Mouse (Mus musculus): ENCODE data around the gene S100a2. TPM values are rescaled to one million over a fixed set of nuclear protein-coding genes. Genes with fewer than 3 reads are reported as not detected.

The S100a2 gene
- polyA plus RNA-seq, 1 experiment, result not detected

DNA sequence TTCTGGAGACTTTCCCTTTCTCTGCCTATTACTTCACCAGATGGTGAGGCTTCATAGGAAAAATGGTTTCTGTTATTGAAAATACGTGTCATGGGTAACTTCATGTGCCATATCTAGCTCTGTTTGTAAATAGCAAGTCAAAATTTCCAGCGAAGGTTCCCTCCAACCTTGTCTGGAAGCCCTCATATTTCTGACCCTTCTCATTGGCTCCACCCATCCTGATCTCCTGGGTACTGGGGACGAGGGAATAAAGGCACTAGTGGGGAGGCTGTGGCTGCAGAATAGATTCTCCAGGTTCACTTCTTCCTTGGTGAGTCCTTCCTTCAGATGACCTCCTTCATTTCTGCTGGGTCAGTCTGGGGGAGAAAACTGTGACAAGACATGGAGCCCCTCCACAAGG lies 18.2 kb downstream of the S100a2 start, which contains the start of gene S100a5:
TSS of gene S100a5 (plus strand) at position 301 of the 400 bp plus-strand sequence.
- Histone ChIP-seq H3K79me2 (ENCODE audit: control insufficient read depth, insufficient read depth) (peaks cover 38% of the 10 kb centered on the region), H3K36me3 (ENCODE audit: control insufficient read depth, insufficient read depth) (peaks cover 23% of the 10 kb centered on the region), H3ac (ENCODE audit: control insufficient read depth, insufficient read length, low read depth) (no peak within 1 kb of the TSS), H3K27me3 (ENCODE audit: control insufficient read depth, insufficient read depth, insufficient read length) (no peaks in the 10 kb centered on the region), H3K79me3 (ENCODE audit: low read depth) (peaks cover 29% of the 10 kb centered on the region), H3K4me3 (ENCODE audit: insufficient read depth, poor library complexity, severe bottlenecking) (no peak within 1 kb of the TSS)
- no peak for TF ChIP-seq MYOD1 (IDR thresholded peaks at IDR 0.05; ENCODE audit: control insufficient read depth, insufficient read length, low read depth)
- TF ChIP-seq FOSL1 (IDR thresholded peaks at IDR 0.05; ENCODE audit: insufficient read depth, low read length, poor library complexity, severe bottlenecking), result no peak
- TF ChIP-seq MYOG (IDR thresholded peaks at IDR 0.05; ENCODE audit: control insufficient read depth, extremely low read depth, insufficient read length), result no peak
- no peak for TF ChIP-seq CEBPB (IDR thresholded peaks at IDR 0.05; ENCODE audit: low read depth)
- no peak for TF ChIP-seq MAX (IDR thresholded peaks at IDR 0.05)
- no peak for TF ChIP-seq CTCF (IDR thresholded peaks at IDR 0.05; ENCODE audit: control insufficient read depth, insufficient read depth, insufficient read length)
- TF ChIP-seq USF1 (IDR thresholded peaks at IDR 0.05; ENCODE audit: low read depth), result no peak

DNA sequence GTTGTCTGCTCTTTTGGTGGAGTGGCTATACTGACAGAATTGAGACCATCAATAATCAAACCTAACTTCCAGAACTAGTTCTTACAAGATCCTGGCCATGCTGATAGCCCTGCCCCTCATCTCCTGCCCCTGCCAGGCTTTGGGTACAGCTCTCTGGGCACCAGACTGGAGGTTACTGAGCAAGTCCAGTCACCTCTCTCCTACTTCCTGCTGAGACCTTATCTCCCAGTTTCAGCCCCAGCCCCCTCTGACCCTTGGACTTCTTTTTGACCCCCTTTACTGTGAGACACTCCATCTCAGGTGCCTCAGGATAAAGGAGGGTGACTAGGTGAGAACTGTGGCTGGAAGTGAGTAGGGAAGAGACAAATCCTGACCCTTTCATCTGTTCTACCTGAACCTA lies 19.1 kb downstream of the S100a2 start:
- Histone ChIP-seq H3K79me3 (ENCODE audit: low read depth) (peaks cover 32% of the 10 kb centered on the region), H3K79me2 (ENCODE audit: control insufficient read depth, insufficient read depth) (peaks cover 38% of the 10 kb centered on the region), H3K27me3 (ENCODE audit: control insufficient read depth, insufficient read depth, insufficient read length) (no peaks in the 10 kb centered on the region), H3K36me3 (ENCODE audit: control insufficient read depth, insufficient read depth) (peaks cover 26% of the 10 kb centered on the region), H3ac (ENCODE audit: control insufficient read depth, insufficient read length, low read depth) (no peak overlapping the region), H3K4me3 (ENCODE audit: insufficient read depth, poor library complexity, severe bottlenecking) (no peak overlapping the region)
- TF ChIP-seq MYOD1 (IDR thresholded peaks at IDR 0.05; ENCODE audit: control insufficient read depth, insufficient read length, low read depth), result no peak
- no peak for TF ChIP-seq CEBPB (IDR thresholded peaks at IDR 0.05; ENCODE audit: low read depth)
- TF ChIP-seq FOSL1 (IDR thresholded peaks at IDR 0.05; ENCODE audit: insufficient read depth, low read length, poor library complexity, severe bottlenecking), result no peak
- no peak for TF ChIP-seq MAX (IDR thresholded peaks at IDR 0.05)
- TF ChIP-seq CTCF (IDR thresholded peaks at IDR 0.05; ENCODE audit: control insufficient read depth, insufficient read depth, insufficient read length), result no peak
- no peak for TF ChIP-seq MYOG (IDR thresholded peaks at IDR 0.05; ENCODE audit: control insufficient read depth, extremely low read depth, insufficient read length)
- no peak for TF ChIP-seq USF1 (IDR thresholded peaks at IDR 0.05; ENCODE audit: low read depth)

DNA sequence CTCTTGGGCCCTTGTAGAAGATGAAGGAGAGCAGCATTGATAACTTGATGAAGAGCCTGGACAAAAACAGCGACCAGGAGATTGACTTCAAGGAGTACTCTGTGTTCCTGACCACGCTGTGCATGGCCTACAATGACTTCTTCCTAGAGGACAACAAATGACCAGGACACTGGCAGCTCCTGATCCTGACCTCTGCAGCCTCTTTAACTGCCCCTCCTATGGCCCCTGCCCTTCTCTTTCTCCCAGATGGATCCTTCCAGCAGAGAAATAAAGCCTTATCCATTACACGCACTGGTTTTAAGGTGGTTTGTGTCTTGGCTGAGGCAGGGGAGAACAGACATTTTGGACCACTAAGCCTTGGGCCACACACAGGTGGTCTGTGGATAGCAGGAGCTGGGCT lies 21.4 kb downstream of the S100a2 start:
- Histone ChIP-seq H3K79me2 (ENCODE audit: control insufficient read depth, insufficient read depth) (peaks cover 38% of the 10 kb centered on the region), H3ac (ENCODE audit: control insufficient read depth, insufficient read length, low read depth) (no peak overlapping the region), H3K4me3 (ENCODE audit: insufficient read depth, poor library complexity, severe bottlenecking) (no peak overlapping the region), H3K79me3 (ENCODE audit: low read depth) (peaks cover 29% of the 10 kb centered on the region), H3K36me3 (ENCODE audit: control insufficient read depth, insufficient read depth) (peaks cover 31% of the 10 kb centered on the region), H3K27me3 (ENCODE audit: control insufficient read depth, insufficient read depth, insufficient read length) (no peaks in the 10 kb centered on the region)
- TF ChIP-seq MYOG (IDR thresholded peaks at IDR 0.05; ENCODE audit: control insufficient read depth, extremely low read depth, insufficient read length) (no peak), MYOD1 (IDR thresholded peaks at IDR 0.05; ENCODE audit: control insufficient read depth, insufficient read length, low read depth) (no peak)

DNA sequence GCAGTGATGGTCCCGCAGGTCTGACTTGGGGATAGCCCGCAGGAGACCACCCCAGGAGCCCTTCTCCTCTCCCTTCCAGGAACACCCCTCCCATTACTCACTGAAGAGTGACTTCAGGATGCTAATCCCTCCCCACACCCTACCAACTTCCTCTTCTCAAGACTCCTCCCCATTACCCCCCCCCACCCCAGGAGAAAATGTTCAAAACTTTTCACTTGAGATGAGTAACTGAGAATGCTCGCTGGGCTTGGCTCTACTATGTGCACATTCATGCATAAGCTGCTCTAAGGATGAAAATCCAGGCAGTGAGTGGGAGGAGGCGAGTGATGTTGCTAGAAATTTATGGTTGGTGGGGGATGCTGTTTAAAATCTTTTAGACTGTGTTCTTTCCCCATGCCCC lies 22.0 kb downstream of the S100a2 start:
- no peaks in the 10 kb centered on the region for H3K27me3 ChIP-seq (ENCODE audit: control insufficient read depth, insufficient read depth, insufficient read length)
- peaks cover 31% of the 10 kb centered on the region for H3K36me3 ChIP-seq (ENCODE audit: control insufficient read depth, insufficient read depth)
- peaks cover 29% of the 10 kb centered on the region for H3K79me3 ChIP-seq (ENCODE audit: low read depth)
- H3K4me3 ChIP-seq (ENCODE audit: insufficient read depth, poor library complexity, severe bottlenecking), result no peak overlapping the region
- H3ac ChIP-seq (ENCODE audit: control insufficient read depth, insufficient read length, low read depth), result no peak overlapping the region
- peaks cover 41% of the 10 kb centered on the region for H3K79me2 ChIP-seq (ENCODE audit: control insufficient read depth, insufficient read depth)
- TF ChIP-seq MAX (IDR thresholded peaks at IDR 0.05) (no peak), USF1 (IDR thresholded peaks at IDR 0.05; ENCODE audit: low read depth) (no peak), MYOD1 (IDR thresholded peaks at IDR 0.05; ENCODE audit: control insufficient read depth, insufficient read length, low read depth) (no peak)

DNA sequence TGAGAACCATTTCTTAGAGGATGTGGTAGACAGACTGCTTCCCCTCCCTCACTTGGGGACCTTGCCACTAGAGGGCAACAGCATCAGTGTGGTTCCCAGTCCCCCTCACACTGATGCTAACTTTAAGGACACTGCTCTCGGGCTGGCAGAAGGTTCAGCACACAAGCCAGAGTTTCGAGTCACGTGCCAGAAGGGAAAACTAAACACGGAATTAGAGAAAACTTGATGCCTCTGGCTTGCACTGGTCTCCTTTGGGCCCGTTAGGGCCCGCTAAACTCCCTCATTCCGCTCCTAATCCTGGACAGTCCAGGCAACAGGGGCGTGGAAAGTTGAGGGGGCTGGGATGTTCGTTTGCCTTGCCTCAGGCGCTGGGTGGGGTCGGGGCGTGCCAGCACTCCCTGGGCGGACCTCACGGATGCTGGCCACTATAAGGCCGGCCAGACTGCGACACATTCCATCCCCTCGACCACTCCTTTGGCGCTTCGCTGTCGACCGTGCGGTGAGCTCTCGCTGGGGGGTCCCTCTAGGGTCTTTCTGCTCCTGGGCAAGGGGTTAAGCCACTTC lies 22.8 kb downstream of the S100a2 start, which contains the start of gene S100a6:
TSS of gene S100a6 (plus strand) at position 155 of the 564 bp plus-strand sequence.
- Histone ChIP-seq H3K79me2 (ENCODE audit: control insufficient read depth, insufficient read depth) (peaks cover 41% of the 10 kb centered on the region), H3K36me3 (ENCODE audit: control insufficient read depth, insufficient read depth) (peaks cover 36% of the 10 kb centered on the region), H3K79me3 (ENCODE audit: low read depth) (peaks cover 29% of the 10 kb centered on the region), H3K4me3 (ENCODE audit: insufficient read depth, poor library complexity, severe bottlenecking) (peak within 1 kb of the TSS; percentile 87), H3K27me3 (ENCODE audit: control insufficient read depth, insufficient read depth, insufficient read length) (no peaks in the 10 kb centered on the region), H3ac (ENCODE audit: control insufficient read depth, insufficient read length, low read depth) (peak within 1 kb of the TSS; percentile 95)
- peak; percentile 78 for TF ChIP-seq CTCF (IDR thresholded peaks at IDR 0.05; ENCODE audit: control insufficient read depth, insufficient read depth, insufficient read length)
- no peak for TF ChIP-seq CEBPB (IDR thresholded peaks at IDR 0.05; ENCODE audit: low read depth)
- TF ChIP-seq USF1 (IDR thresholded peaks at IDR 0.05; ENCODE audit: low read depth), result peak; percentile 82
- peak; percentile 44 for TF ChIP-seq MAX (IDR thresholded peaks at IDR 0.05)
- no peak for TF ChIP-seq MYOG (IDR thresholded peaks at IDR 0.05; ENCODE audit: control insufficient read depth, extremely low read depth, insufficient read length)
- no peak for TF ChIP-seq FOSL1 (IDR thresholded peaks at IDR 0.05; ENCODE audit: insufficient read depth, low read length, poor library complexity, severe bottlenecking)
- TF ChIP-seq MYOD1 (IDR thresholded peaks at IDR 0.05; ENCODE audit: control insufficient read depth, insufficient read length, low read depth), result no peak

DNA sequence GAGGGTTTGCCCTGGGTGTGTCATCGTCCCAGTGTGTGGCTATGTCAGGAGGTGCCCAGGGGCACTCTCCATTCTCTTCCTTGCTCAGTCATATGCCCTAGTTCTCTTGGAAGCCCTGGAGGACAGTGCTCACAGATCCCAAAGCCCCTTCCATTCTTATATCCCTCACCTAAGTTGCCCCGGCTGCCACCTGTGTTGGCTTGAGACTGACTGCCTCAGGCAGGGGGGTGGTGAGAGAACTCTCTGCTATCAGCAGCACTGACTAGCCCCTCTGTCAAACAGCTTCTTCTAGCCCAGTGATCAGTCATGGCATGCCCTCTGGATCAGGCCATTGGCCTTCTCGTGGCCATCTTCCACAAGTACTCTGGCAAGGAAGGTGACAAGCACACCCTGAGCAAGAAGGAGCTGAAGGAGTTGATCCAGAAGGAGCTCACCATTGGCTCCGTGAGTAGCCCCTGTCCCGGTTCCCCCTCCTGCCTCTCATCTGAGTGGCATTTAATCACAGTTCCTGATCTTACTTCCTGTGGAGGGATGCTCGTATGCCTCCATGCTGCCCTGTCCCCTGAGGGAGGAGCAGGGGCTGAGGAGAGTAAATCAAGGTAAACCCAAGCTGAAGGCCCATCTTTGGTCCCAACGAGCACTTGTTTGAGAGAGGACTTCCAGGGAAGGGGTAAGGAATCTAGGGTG lies 23.6 kb downstream of the S100a2 start:
- Histone ChIP-seq H3K36me3 (ENCODE audit: control insufficient read depth, insufficient read depth) (peaks cover 39% of the 10 kb centered on the region), H3K79me3 (ENCODE audit: low read depth) (peaks cover 29% of the 10 kb centered on the region), H3K79me2 (ENCODE audit: control insufficient read depth, insufficient read depth) (peaks cover 41% of the 10 kb centered on the region), H3K4me3 (ENCODE audit: insufficient read depth, poor library complexity, severe bottlenecking) (peak overlapping the region; percentile 87), H3K27me3 (ENCODE audit: control insufficient read depth, insufficient read depth, insufficient read length) (no peaks in the 10 kb centered on the region), H3ac (ENCODE audit: control insufficient read depth, insufficient read length, low read depth) (peak overlapping the region; percentile 95)
- TF ChIP-seq CTCF (IDR thresholded peaks at IDR 0.05; ENCODE audit: control insufficient read depth, insufficient read depth, insufficient read length) (no peak), USF1 (IDR thresholded peaks at IDR 0.05; ENCODE audit: low read depth) (no peak), CEBPB (IDR thresholded peaks at IDR 0.05; ENCODE audit: low read depth) (no peak), FOSL1 (IDR thresholded peaks at IDR 0.05; ENCODE audit: insufficient read depth, low read length, poor library complexity, severe bottlenecking) (no peak), MYOD1 (IDR thresholded peaks at IDR 0.05; ENCODE audit: control insufficient read depth, insufficient read length, low read depth) (no peak), MAX (IDR thresholded peaks at IDR 0.05) (no peak), MYOG (IDR thresholded peaks at IDR 0.05; ENCODE audit: control insufficient read depth, extremely low read depth, insufficient read length) (no peak)
